Mouse (Mus musculus) CH12.LX (cell line): ENCODE measurements around the gene Rnase4. TPM values are rescaled to one million over a fixed set of nuclear protein-coding genes. Genes with fewer than 3 reads are reported as not detected.

Experiments used
- DNase-seq: peaks from one replicate; pipeline ENCODE4 v3.0.0-alpha.2; 2013; ENCODE audit errors: extremely low read depth
- H3K27ac ChIP-seq: 2 replicates; pipeline ENCODE4 v1.5.1; 2012; ENCODE audit warnings: low read depth, mild to moderate bottlenecking, control low read depth, moderate library complexity; ENCODE audit not compliant: insufficient read depth
- H3K27me3 ChIP-seq: replicated peaks from 2 replicates; pipeline ENCODE3; 2012; ENCODE audit warnings: inconsistent platforms
- H3K36me3 ChIP-seq, 2 experiments: replicated peaks in 1 of 2; 2 replicates each; pipeline versions ENCODE3 to v1.6.1; 2012; ENCODE audit warnings: inconsistent platforms in 1 of 2, low read length in 1 of 2, mild to moderate bottlenecking in 1 of 2, mixed read lengths in 1 of 2, moderate library complexity in 1 of 2; ENCODE audit not compliant: control insufficient read depth in 1 of 2, insufficient read depth in 1 of 2
- H3K4me1 ChIP-seq, 2 experiments: 2 replicates each; pipeline ENCODE4 v1.6.1; 2012; ENCODE audit warnings: inconsistent platforms in 1 of 2, moderate library complexity in 1 of 2; ENCODE audit not compliant: insufficient read depth in 2 of 2, control insufficient read depth in 1 of 2
- H3K4me2 ChIP-seq: 2 replicates; pipeline ENCODE4 v1.6.1; 2012; ENCODE audit warnings: low read depth, mild to moderate bottlenecking, control low read depth; ENCODE audit not compliant: poor library complexity, insufficient read depth, severe bottlenecking
- H3K4me3 ChIP-seq, 3 experiments: fragments of 150-350 bp in 1 of 3; sonication (generic) in 1 of 3; replicated peaks in 1 of 3; 2 replicates each; pipeline versions ENCODE3 to v1.5.1; 2011 to 2012; ENCODE audit warnings: low read depth in 2 of 3, low read length in 2 of 3, mild to moderate bottlenecking in 2 of 3, moderate library complexity in 2 of 3, control low read depth in 1 of 3, improper control_type of control experiment in 1 of 3, inconsistent platforms in 1 of 3, mixed read lengths in 1 of 3; ENCODE audit not compliant: poor library complexity in 1 of 3
- H3K79me2 ChIP-seq: replicated peaks from 2 replicates; pipeline ENCODE4 v1.6.1; 2012; ENCODE audit warnings: mild to moderate bottlenecking, moderate library complexity; ENCODE audit not compliant: control insufficient read depth, poor library complexity, insufficient read depth, severe bottlenecking; ENCODE audit errors: extremely low read depth
- H3K9ac ChIP-seq: 2 replicates; pipeline ENCODE4 v1.6.1; 2012; ENCODE audit warnings: low read depth, mild to moderate bottlenecking, control low read depth, moderate library complexity; ENCODE audit not compliant: insufficient read depth
- H3K9me3 ChIP-seq: replicated peaks from 2 replicates; pipeline ENCODE3; 2012; ENCODE audit warnings: low read length, inconsistent platforms, mixed read lengths
- BHLHE40 ChIP-seq: IDR thresholded peaks from 2 replicates; pipeline ENCODE4 v1.6.1; 2011; ENCODE audit warnings: mild to moderate bottlenecking, low read depth, low read length, improper control_type of control experiment
- CHD1 ChIP-seq: IDR thresholded peaks from 2 replicates; pipeline ENCODE4 v1.6.1; 2012; ENCODE audit warnings: low read depth, low read length, improper control_type of control experiment, inconsistent platforms
- CHD2 ChIP-seq: IDR thresholded peaks from 2 replicates; pipeline ENCODE4 v1.6.1; 2011; ENCODE audit warnings: low read length, improper control_type of control experiment
- EP300 ChIP-seq: IDR thresholded peaks from 2 replicates; pipeline ENCODE4 v1.6.1; 2011; ENCODE audit warnings: low read length, improper control_type of control experiment
- ETS1 ChIP-seq: conservative IDR thresholded peaks from 2 replicates; pipeline ENCODE4 v1.6.1; 2012; ENCODE audit warnings: low read depth, mild to moderate bottlenecking, inconsistent platforms, low read length, improper control_type of control experiment, moderate library complexity
- GABPA ChIP-seq: IDR thresholded peaks from 2 replicates; pipeline ENCODE4 v1.6.1; 2012; ENCODE audit warnings: low read depth, low read length, improper control_type of control experiment, inconsistent platforms; ENCODE audit not compliant: insufficient replicate concordance
- HCFC1 ChIP-seq: IDR thresholded peaks from 2 replicates; pipeline ENCODE4 v1.6.1; 2012; ENCODE audit warnings: low read depth, mild to moderate bottlenecking, inconsistent platforms, low read length, improper control_type of control experiment
- IRF4 ChIP-seq: IDR thresholded peaks from 2 replicates; pipeline ENCODE4 v1.6.1; 2014; ENCODE audit warnings: low read depth, mild to moderate bottlenecking, inconsistent platforms, low read length, improper control_type of control experiment
- JUN ChIP-seq: IDR thresholded peaks from 2 replicates; pipeline ENCODE4 v1.6.1; 2011; ENCODE audit warnings: low read depth, mild to moderate bottlenecking, low read length, improper control_type of control experiment, moderate library complexity; ENCODE audit not compliant: insufficient read depth
- KAT2A ChIP-seq: IDR thresholded peaks from 2 replicates; pipeline ENCODE4 v1.6.1; 2012; ENCODE audit warnings: low read length, improper control_type of control experiment, inconsistent platforms; ENCODE audit not compliant: insufficient replicate concordance
- MAX ChIP-seq: IDR thresholded peaks from 2 replicates; pipeline ENCODE4 v1.6.1; 2011; ENCODE audit warnings: low read length, improper control_type of control experiment
- PAX5 ChIP-seq: IDR thresholded peaks from 2 replicates; pipeline ENCODE4 v1.6.1; 2012; ENCODE audit warnings: low read length, inconsistent platforms, mixed read lengths
- POLR2AphosphoS2 ChIP-seq: IDR thresholded peaks from 2 replicates; pipeline ENCODE4 v1.6.1; 2011; ENCODE audit warnings: low read depth, low read length, improper control_type of control experiment
- RCOR1 ChIP-seq: conservative IDR thresholded peaks from 2 replicates; pipeline ENCODE4 v1.6.1; 2012; ENCODE audit warnings: low read depth, mild to moderate bottlenecking, inconsistent platforms, low read length, improper control_type of control experiment
- TCF12 ChIP-seq: IDR thresholded peaks from 2 replicates; pipeline ENCODE4 v1.6.1; 2014; ENCODE audit warnings: low read depth, mild to moderate bottlenecking, inconsistent platforms, low read length, improper control_type of control experiment
- UBTF ChIP-seq: IDR thresholded peaks from 2 replicates; pipeline ENCODE4 v1.6.1; 2012; ENCODE audit warnings: low read depth, mild to moderate bottlenecking, inconsistent platforms, low read length, improper control_type of control experiment, moderate library complexity
- USF1 ChIP-seq: IDR thresholded peaks from 2 replicates; pipeline ENCODE4 v1.6.1; 2014; ENCODE audit warnings: low read depth, mild to moderate bottlenecking, inconsistent platforms, low read length, improper control_type of control experiment
- ZC3H11A ChIP-seq: IDR thresholded peaks from 2 replicates; pipeline ENCODE4 v1.6.1; 2012; ENCODE audit warnings: low read depth, mild to moderate bottlenecking, inconsistent platforms, low read length, improper control_type of control experiment
- ZNF384 ChIP-seq: IDR thresholded peaks from 2 replicates; pipeline ENCODE4 v1.6.1; 2012; ENCODE audit warnings: low read depth, low read length, improper control_type of control experiment, inconsistent platforms
- dilution Hi-C: fragments of 300-500 bp; cut with MboI; formaldehyde crosslinking; loops from 2 replicates; pipeline ENCODE4 v1.14.3; 2020; ENCODE audit warnings: low sequenced_read_pairs; ENCODE audit not compliant: extremely low pct_unique_long_range_greater_than_20kb, extremely low pct_ligation_motif_present
- in situ Hi-C: fragments of 300-500 bp; cut with MboI; formaldehyde crosslinking; loops from 3 replicates; pipeline ENCODE4 v1.14.3; 2019; ENCODE audit warnings: low sequenced_read_pairs, low pct_ligation_motif_present, low pct_unique_long_range_greater_than_20kb, mixed read lengths
- polyA plus RNA-seq: library from polyadenylated mRNA; unstranded; fragments of >175 nt; gene quantifications from 2 replicates; pipeline ENCODE4 v1.2.1, GENCODE M21; 2012; ENCODE audit warnings: low read depth; ENCODE audit not compliant: insufficient read length
- total RNA-seq, 2 experiments: library from RNA; depleted of rRNA; stranded (reverse); fragments of 300-350 nt in 1 of 2; fragments of >200 nt in 1 of 2; gene quantifications; 2 replicates each; pipeline ENCODE4 v1.2.3; 2012 to 2014

Gene Rnase4
- total and polyA plus RNA-seq, 3 experiments: 1.6 to 1.9 (median 1.8) TPM

DNA sequence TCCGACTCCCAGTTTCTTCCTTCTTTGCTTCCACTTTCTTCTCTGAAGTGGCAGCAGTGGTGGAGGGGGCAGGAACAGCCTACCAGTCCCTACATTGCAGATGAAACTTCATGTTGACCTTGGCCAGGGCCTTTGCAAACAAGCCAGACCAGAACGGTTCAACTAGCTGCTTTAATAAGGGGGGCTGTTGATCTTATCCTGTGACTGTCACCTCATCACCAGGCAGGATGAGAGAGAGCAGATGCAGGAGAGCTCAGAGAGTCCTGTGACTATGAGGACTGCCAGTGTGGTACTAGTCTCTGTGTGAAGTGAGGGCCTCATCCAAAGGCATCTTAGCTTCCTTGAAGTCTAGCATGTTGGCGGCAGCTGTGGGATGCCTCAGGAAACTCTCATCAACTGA, 57.1 kb downstream of the Rnase4 start:
- Histone ChIP-seq H3K36me3 (no peaks in the 10 kb centered on the region), H3K9ac (no peak overlapping the region), H3K27ac (no peak overlapping the region)

DNA sequence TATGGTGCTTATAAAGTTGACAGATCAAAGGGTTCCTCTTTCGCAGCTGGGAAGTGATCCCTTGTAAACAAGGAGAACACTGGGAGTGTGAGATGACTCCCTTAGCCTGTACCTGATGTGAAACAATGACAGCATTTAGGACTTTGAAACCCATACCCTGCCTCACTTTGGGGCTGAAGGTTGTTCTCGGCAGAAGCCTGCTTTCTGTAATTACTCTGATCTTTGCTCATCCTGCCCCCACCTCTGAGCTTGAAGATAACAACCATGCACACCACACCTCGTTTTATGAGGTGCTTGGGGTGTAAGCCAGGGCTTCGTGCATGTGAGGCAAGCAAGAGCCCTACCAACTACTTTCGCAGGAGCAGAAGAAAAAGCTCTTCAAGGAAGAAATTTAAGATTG, 58.3 kb downstream of the Rnase4 start:
- Histone ChIP-seq H3K4me1 (peaks cover 2 to 11% of the 10 kb centered on the region in 2 experiments; a peak in 3 of 4 replicates), H3K36me3 (no peaks in the 10 kb centered on the region), H3K9me3 (no peaks in the 10 kb centered on the region), H3K27me3 (no peaks in the 10 kb centered on the region), H3K9ac (no peak overlapping the region), H3K4me3 (no peak overlapping the region), H3K27ac (no peak overlapping the region), H3K79me2 (no peaks in the 10 kb centered on the region), H3K4me2 (no peak overlapping the region)
- dilution Hi-C loops: no loop called here
- in situ Hi-C loops: no loop called here
- no peak for DNase-seq
- no peak for TF ChIP-seq JUN
- no peak for TF ChIP-seq PAX5
- TF ChIP-seq RCOR1: no peak
- TF ChIP-seq UBTF: no peak
- TF ChIP-seq ZNF384: no peak
- no peak for TF ChIP-seq USF1
- TF ChIP-seq BHLHE40: no peak
- no peak for TF ChIP-seq GABPA
- TF ChIP-seq EP300: no peak
- no peak for TF ChIP-seq IRF4
- TF ChIP-seq MAX: no peak
- TF ChIP-seq CHD2: no peak

More for the DNA sequence above, 57.1 kb downstream of the Rnase4 start:
- H3K4me2 ChIP-seq: no peak overlapping the region
- dilution Hi-C loops: no loop called here
- in situ Hi-C loops: no loop called here
- H3K9me3 ChIP-seq: no peaks in the 10 kb centered on the region
- TF ChIP-seq HCFC1 (no peak), TCF12 (no peak), IRF4 (no peak), USF1 (no peak), ZNF384 (no peak), POLR2AphosphoS2 (no peak), BHLHE40 (no peak), ZC3H11A (no peak), KAT2A (no peak), CHD2 (no peak), ETS1 (no peak), CHD1 (no peak)
- H3K4me1 ChIP-seq: peaks cover 2 to 11% of the 10 kb centered on the region in 2 experiments; a peak in 3 of 4 replicates
- no peak for DNase-seq
- no peaks in the 10 kb centered on the region for H3K27me3 ChIP-seq
- no peak overlapping the region for H3K4me3 ChIP-seq
- no peaks in the 10 kb centered on the region for H3K79me2 ChIP-seq
